Mouse (Mus musculus) limb, embryonic 15.5 days (tissue): Measurements from ENCODE around the gene Ttc17. TPM values are rescaled to one million over a fixed set of nuclear protein-coding genes. Genes with fewer than 3 reads are reported as not detected.

Experiments used
- ATAC-seq: fragments of 200-750 bp; cut with Nextera tagmentation; 2 replicates; pipeline ENCODE4 v1.8.0; 2017; ENCODE audit warnings: low read depth, moderate TSS enrichment; ENCODE audit not compliant: insufficient number of reproducible peaks, low FRiP score, low TSS enrichment
- H3K27ac ChIP-seq: fragments of 300-500 bp; sonication (generic); 2 replicates; pipeline ENCODE4 v1.5.1; 2015; ENCODE audit warnings: moderate library complexity, mild to moderate bottlenecking, inconsistent platforms
- H3K27me3 ChIP-seq: fragments of 300-500 bp; sonication (generic); 2 replicates; pipeline ENCODE4 v1.6.1; 2015; ENCODE audit warnings: inconsistent platforms
- H3K36me3 ChIP-seq: fragments of 300-500 bp; sonication (generic); 2 replicates; pipeline ENCODE4 v1.6.1; 2015; ENCODE audit warnings: inconsistent platforms
- H3K4me1 ChIP-seq: fragments of 300-500 bp; sonication (generic); 2 replicates; pipeline ENCODE4 v1.6.1; 2015; ENCODE audit warnings: inconsistent platforms
- H3K4me2 ChIP-seq: fragments of 300-500 bp; sonication (generic); 2 replicates; pipeline ENCODE4 v1.6.1; 2015; ENCODE audit warnings: mild to moderate bottlenecking, inconsistent platforms
- H3K4me3 ChIP-seq: fragments of 300-500 bp; sonication (generic); 2 replicates; pipeline ENCODE4 v1.5.1; 2015; ENCODE audit warnings: mild to moderate bottlenecking, inconsistent platforms
- H3K9ac ChIP-seq: fragments of 300-500 bp; sonication (generic); 2 replicates; pipeline ENCODE4 v1.6.1; 2015; ENCODE audit warnings: inconsistent platforms
- H3K9me3 ChIP-seq: fragments of 300-500 bp; sonication (generic); 2 replicates; pipeline ENCODE4 v1.6.1; 2016; ENCODE audit warnings: inconsistent platforms
- WGBS: fragments of 180-500 bp; shearing (Covaris S2); methylation state at CpG from one replicate; pipeline ENCODE4 v1.1.7; 2015; 5-methylcytosine and 5-hydroxymethylcytosine counted together
- polyA plus RNA-seq: library from polyadenylated mRNA; unstranded; fragments of >200 nt; fragmentation: Nextera tagmentation; extraction: Ambion mirVana; gene quantifications from 2 replicates; pipeline ENCODE4 v1.2.1, GENCODE M21; 2015

Gene Ttc17
- polyA plus RNA-seq, 1 experiment from 2014 or later = 20.9 TPM

- 92% methylated on average over 2 of the region's 2 CpGs for WGBS
- H3K4me2 ChIP-seq = no peak overlapping the region
- no peaks in the 10 kb centered on the region for H3K9me3 ChIP-seq
- H3K36me3 ChIP-seq = peaks cover 60% of the 10 kb centered on the region
- no peak overlapping the region for H3K9ac ChIP-seq
- H3K4me3 ChIP-seq = no peak overlapping the region
- no peak for ATAC-seq
- H3K27me3 ChIP-seq = no peaks in the 10 kb centered on the region
- H3K27ac ChIP-seq = no peak overlapping the region
- H3K4me1 ChIP-seq = no peaks in the 10 kb centered on the region
Observed at GRCm38 (mm10) chr2:94333086-94333485, 73.4 kb downstream of the Ttc17 start.

- 94% methylated on average over 13 of the region's 13 CpGs for WGBS
- H3K27me3 ChIP-seq = no peaks in the 10 kb centered on the region
- peaks cover 69% of the 10 kb centered on the region for H3K36me3 ChIP-seq
- H3K9me3 ChIP-seq = no peaks in the 10 kb centered on the region
- no peaks in the 10 kb centered on the region for H3K4me1 ChIP-seq
- ATAC-seq = no peak
- no peak overlapping the region for H3K4me2 ChIP-seq
- no peak overlapping the region for H3K4me3 ChIP-seq
- H3K9ac ChIP-seq = no peak overlapping the region
- H3K27ac ChIP-seq = no peak overlapping the region
Observed at GRCm38 (mm10) chr2:94329336-94329735, 77.2 kb downstream of the Ttc17 start.

- H3K9ac ChIP-seq = no peak overlapping the region
- H3K4me3 ChIP-seq = no peak overlapping the region
- H3K4me2 ChIP-seq = no peak overlapping the region
- peaks cover 82% of the 10 kb centered on the region for H3K36me3 ChIP-seq
- WGBS = 92% methylated on average over 3 of the region's 3 CpGs
- H3K9me3 ChIP-seq = no peaks in the 10 kb centered on the region
- H3K27me3 ChIP-seq = no peaks in the 10 kb centered on the region
- H3K27ac ChIP-seq = no peak overlapping the region
- no peak for ATAC-seq
- H3K4me1 ChIP-seq = no peaks in the 10 kb centered on the region
Observed at GRCm38 (mm10) chr2:94327836-94328235, 78.7 kb downstream of the Ttc17 start.

GRCm38 (mm10) chr2:94319780-94320179, 86.7 kb downstream of the Ttc17 start:
- H3K4me3 ChIP-seq = no peak overlapping the region
- H3K27me3 ChIP-seq = no peaks in the 10 kb centered on the region
- ATAC-seq = no peak
- 80% methylated on average over 2 of the region's 2 CpGs for WGBS
- no peak overlapping the region for H3K4me2 ChIP-seq
- H3K27ac ChIP-seq = no peak overlapping the region
- no peaks in the 10 kb centered on the region for H3K9me3 ChIP-seq
- H3K36me3 ChIP-seq = peaks cover 65% of the 10 kb centered on the region
- H3K4me1 ChIP-seq = no peaks in the 10 kb centered on the region
- H3K9ac ChIP-seq = no peak overlapping the region

- H3K4me1 ChIP-seq = no peaks in the 10 kb centered on the region
- H3K27me3 ChIP-seq = no peaks in the 10 kb centered on the region
- H3K4me3 ChIP-seq = no peak overlapping the region
- 72% methylated on average over 5 of the region's 5 CpGs for WGBS
- H3K9ac ChIP-seq = no peak overlapping the region
- peaks cover 59% of the 10 kb centered on the region for H3K36me3 ChIP-seq
- H3K4me2 ChIP-seq = no peak overlapping the region
- no peak overlapping the region for H3K27ac ChIP-seq
- ATAC-seq = no peak
- H3K9me3 ChIP-seq = no peaks in the 10 kb centered on the region
Observed at GRCm38 (mm10) chr2:94316526-94316925, 90.0 kb downstream of the Ttc17 start.

GRCm38 (mm10) chr2:94303984-94304383, 102.5 kb downstream of the Ttc17 start:
- no peak overlapping the region for H3K27ac ChIP-seq
- WGBS = 90% methylated on average over 10 of the region's 10 CpGs
- no peak for ATAC-seq
- no peak overlapping the region for H3K4me2 ChIP-seq
- H3K4me3 ChIP-seq = no peak overlapping the region
- peaks cover 54% of the 10 kb centered on the region for H3K36me3 ChIP-seq
- no peak overlapping the region for H3K9ac ChIP-seq
- no peaks in the 10 kb centered on the region for H3K4me1 ChIP-seq
- no peaks in the 10 kb centered on the region for H3K9me3 ChIP-seq
- H3K27me3 ChIP-seq = no peaks in the 10 kb centered on the region

GRCm38 (mm10) chr2:94302393-94302792, 104.1 kb downstream of the Ttc17 start:
- no peak overlapping the region for H3K9ac ChIP-seq
- no peaks in the 10 kb centered on the region for H3K4me1 ChIP-seq
- H3K4me2 ChIP-seq = no peak overlapping the region
- peaks cover 54% of the 10 kb centered on the region for H3K36me3 ChIP-seq
- no peak for ATAC-seq
- H3K4me3 ChIP-seq = no peak overlapping the region
- H3K27ac ChIP-seq = no peak overlapping the region
- H3K9me3 ChIP-seq = no peaks in the 10 kb centered on the region
- 64% methylated on average over 5 of the region's 5 CpGs for WGBS
- H3K27me3 ChIP-seq = no peaks in the 10 kb centered on the region

GRCm38 (mm10) chr2:94301749-94302148, 104.7 kb downstream of the Ttc17 start:
- Histone ChIP-seq H3K9me3 (no peaks in the 10 kb centered on the region), H3K9ac (no peak overlapping the region), H3K4me2 (no peak overlapping the region), H3K36me3 (peaks cover 54% of the 10 kb centered on the region), H3K4me3 (no peak overlapping the region), H3K27ac (no peak overlapping the region), H3K27me3 (no peaks in the 10 kb centered on the region), H3K4me1 (no peaks in the 10 kb centered on the region)
- 87% methylated on average over 8 of the region's 8 CpGs for WGBS
- no peak for ATAC-seq

- Histone ChIP-seq H3K27ac (no peak overlapping the region), H3K4me1 (no peaks in the 10 kb centered on the region), H3K4me2 (no peak overlapping the region), H3K9ac (no peak overlapping the region), H3K27me3 (no peaks in the 10 kb centered on the region), H3K9me3 (no peaks in the 10 kb centered on the region), H3K36me3 (peaks cover 34% of the 10 kb centered on the region), H3K4me3 (no peak overlapping the region)
- ATAC-seq = no peak
- 38% methylated on average over 3 of the region's 3 CpGs for WGBS
Observed at GRCm38 (mm10) chr2:94297467-94297866, 109.0 kb downstream of the Ttc17 start.

- no peak for ATAC-seq
- Histone ChIP-seq H3K27ac (no peak overlapping the region), H3K27me3 (no peaks in the 10 kb centered on the region), H3K4me3 (no peak overlapping the region), H3K4me1 (peaks cover 6% of the 10 kb centered on the region), H3K9me3 (no peaks in the 10 kb centered on the region), H3K9ac (no peak overlapping the region), H3K4me2 (no peak overlapping the region), H3K36me3 (no peaks in the 10 kb centered on the region)
- 5% methylated on average over 5 of the region's 5 CpGs for WGBS
Observed at GRCm38 (mm10) chr2:94290483-94290882, 116.0 kb downstream of the Ttc17 start.

GRCm38 (mm10) chr2:94289659-94290058, 116.8 kb downstream of the Ttc17 start:
- Histone ChIP-seq H3K4me3 (no peak overlapping the region), H3K9ac (no peak overlapping the region), H3K9me3 (no peaks in the 10 kb centered on the region), H3K27me3 (no peaks in the 10 kb centered on the region), H3K4me1 (peaks cover 6% of the 10 kb centered on the region), H3K27ac (no peak overlapping the region), H3K4me2 (no peak overlapping the region), H3K36me3 (no peaks in the 10 kb centered on the region)
- WGBS = 68% methylated on average over 6 of the region's 6 CpGs
- no peak for ATAC-seq

GRCm38 (mm10) chr2:94289169-94289568, 117.3 kb downstream of the Ttc17 start:
- Histone ChIP-seq H3K27ac (no peak overlapping the region), H3K9ac (no peak overlapping the region)
- no peak for ATAC-seq

GRCm38 (mm10) chr2:94288086-94288485, 118.4 kb downstream of the Ttc17 start:
- Histone ChIP-seq H3K27me3 (no peaks in the 10 kb centered on the region), H3K36me3 (no peaks in the 10 kb centered on the region), H3K9ac (no peak overlapping the region), H3K9me3 (no peaks in the 10 kb centered on the region), H3K27ac (no peak overlapping the region), H3K4me1 (peaks cover 6% of the 10 kb centered on the region), H3K4me2 (no peak overlapping the region), H3K4me3 (no peak overlapping the region)
- ATAC-seq = no peak
- WGBS = 14% methylated on average over 5 of the region's 5 CpGs

More at GRCm38 (mm10) chr2:94289169-94289568, 117.3 kb downstream of the Ttc17 start:
- H3K4me3 ChIP-seq = no peak overlapping the region
- H3K9me3 ChIP-seq = no peaks in the 10 kb centered on the region
- peaks cover 6% of the 10 kb centered on the region for H3K4me1 ChIP-seq
- 0% methylated on average over 2 of the region's 2 CpGs for WGBS
- no peaks in the 10 kb centered on the region for H3K27me3 ChIP-seq
- no peaks in the 10 kb centered on the region for H3K36me3 ChIP-seq
- no peak overlapping the region for H3K4me2 ChIP-seq
